Mouse (Mus musculus): ENCODE measurements around the gene Usf2.

The Usf2 gene

DNA sequence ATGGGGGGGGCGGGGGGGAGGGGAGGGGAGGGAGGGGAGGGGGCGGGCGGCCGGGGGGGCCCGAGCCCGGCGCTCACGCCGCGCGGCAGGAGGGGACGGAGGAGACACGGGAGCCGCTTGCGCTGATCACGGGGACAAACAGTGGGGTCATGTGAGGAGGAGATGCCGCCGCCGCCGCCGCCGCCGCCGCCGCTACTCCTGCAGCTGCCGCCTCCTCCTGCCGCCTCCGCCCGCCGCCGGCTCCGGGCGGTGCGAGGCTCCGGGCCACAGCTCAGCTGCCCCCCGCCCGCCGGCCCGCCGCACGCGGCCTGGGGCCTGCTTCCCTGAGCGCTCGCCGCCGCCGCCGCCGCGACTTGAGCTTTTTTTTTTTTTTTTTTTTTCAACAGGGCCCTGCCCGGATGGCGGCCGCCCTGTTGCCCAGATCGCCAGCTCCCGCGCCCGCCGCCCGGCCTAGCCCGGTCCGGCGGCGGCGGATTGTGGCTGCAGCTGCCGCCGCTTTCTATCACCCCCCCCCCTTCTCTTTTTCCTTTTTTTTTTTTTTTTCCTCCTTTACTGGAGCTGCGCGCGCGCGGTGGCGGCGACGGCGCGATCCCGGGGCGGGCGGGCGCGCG lies at the start of gene Usf2:
TSS of gene Usf2 (minus strand) at position 48 of the 611 bp plus-strand sequence.
- WGBS, result 2% methylated on average over 57 of the region's 82 CpGs

DNA sequence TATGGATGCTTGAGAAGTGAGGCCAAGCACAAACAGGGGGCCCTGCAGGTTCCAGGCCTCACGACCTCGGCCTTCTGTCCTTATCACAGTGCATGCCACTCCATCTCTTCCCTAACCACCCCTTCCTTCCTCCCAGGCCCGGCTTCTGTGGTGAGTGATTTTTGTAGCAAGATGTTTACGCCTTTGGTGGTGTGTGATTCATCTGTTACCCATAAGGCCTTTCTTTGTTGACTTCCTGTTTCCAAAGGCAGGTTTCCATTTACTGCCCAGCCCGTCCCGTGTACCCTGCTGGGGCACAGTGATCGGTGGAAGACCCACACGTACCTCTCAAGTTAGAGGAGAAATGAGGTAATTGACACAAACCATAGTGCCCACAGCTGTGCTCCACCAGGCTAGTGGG lies 46.0 kb upstream of the Usf2 start:
- WGBS, result 78% methylated on average over 8 of the region's 8 CpGs

DNA sequence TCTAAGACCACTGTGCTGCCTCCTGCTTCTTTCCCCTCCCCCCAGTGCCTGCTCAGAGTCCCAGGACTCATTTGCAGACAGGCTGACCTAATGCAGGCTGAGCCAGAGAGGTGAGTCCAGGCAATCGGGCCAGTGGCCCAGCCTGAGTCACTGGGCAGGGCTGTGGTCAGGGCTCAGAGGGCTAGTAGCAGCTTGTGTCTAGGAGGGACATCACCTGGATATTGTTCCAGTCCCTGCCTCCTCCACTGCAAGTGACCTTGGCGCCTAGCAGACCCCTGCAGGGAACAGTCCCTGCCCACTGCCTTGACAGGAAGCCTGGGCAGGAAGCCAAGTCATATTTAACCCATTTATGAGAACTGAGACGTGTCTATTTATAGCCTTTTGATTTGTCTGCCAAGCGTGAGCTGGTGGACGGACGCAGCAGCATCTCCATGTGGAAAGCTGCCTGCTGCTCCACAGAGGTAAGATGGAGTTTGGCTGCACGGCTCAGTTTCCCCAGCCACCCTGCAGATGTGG lies 44.0 kb upstream of the Usf2 start:
- WGBS, result 17% methylated on average over 7 of the region's 7 CpGs

DNA sequence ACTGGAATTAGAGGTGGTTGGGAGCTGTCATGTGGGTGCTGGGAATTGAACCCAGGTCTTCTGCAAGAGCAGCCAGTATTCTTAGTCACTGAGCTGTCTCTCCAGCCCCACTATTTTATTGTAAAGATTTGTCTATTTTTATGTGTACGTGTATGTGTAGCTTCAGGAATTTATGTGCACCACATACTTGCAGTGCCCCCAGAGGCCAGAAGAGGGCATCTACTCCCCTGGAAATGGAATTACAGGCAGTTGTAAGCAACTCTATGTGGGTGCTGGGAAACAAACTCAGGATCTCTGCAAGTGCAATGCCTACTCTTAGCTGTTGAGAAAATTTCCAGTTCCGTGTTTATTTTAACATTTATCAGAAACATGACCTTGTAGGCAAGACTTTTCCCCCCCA lies 39.9 kb upstream of the Usf2 start:
- 98% methylated on average over 2 of the region's 2 CpGs for WGBS

DNA sequence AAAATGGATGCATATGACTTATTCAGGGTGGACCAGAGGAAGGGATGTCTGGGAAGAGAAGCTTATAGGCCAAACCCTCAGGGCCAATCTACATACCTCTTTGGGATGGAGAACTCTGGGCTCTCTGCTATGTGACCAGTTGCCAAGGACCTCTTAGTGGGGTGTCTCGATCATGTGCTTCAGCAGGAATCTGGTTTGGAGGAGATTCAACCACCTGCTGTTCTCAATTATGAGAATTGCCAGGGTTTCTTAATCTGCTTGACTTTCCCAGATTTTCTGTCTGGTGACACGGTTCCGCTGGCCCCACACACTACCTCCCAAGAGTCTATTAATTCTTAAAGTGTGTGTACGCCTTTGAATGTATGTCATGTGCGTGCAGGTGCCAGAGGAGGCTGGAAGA lies 37.4 kb upstream of the Usf2 start:
- WGBS, result 72% methylated on average over 5 of the region's 5 CpGs

DNA sequence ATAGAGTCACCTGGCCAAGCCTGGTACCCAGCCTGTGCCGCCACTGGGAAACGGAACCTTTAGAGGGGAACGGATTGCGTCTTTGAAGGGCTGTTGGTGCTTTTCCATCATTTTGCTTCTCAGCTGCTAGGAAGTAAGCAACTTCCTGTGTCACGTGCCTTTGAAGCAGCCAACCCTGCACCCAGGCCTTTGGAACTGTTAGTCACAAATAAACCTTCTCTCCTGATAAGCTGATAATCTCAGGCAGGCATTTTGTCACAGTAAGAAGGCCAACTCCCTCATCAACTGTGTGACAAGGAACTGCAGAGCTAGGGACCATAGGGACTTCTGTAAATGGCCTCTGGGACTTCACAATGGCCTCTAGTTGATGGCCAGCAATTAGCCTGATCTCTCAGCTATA lies 35.5 kb upstream of the Usf2 start:
- 71% methylated on average over 5 of the region's 5 CpGs for WGBS

DNA sequence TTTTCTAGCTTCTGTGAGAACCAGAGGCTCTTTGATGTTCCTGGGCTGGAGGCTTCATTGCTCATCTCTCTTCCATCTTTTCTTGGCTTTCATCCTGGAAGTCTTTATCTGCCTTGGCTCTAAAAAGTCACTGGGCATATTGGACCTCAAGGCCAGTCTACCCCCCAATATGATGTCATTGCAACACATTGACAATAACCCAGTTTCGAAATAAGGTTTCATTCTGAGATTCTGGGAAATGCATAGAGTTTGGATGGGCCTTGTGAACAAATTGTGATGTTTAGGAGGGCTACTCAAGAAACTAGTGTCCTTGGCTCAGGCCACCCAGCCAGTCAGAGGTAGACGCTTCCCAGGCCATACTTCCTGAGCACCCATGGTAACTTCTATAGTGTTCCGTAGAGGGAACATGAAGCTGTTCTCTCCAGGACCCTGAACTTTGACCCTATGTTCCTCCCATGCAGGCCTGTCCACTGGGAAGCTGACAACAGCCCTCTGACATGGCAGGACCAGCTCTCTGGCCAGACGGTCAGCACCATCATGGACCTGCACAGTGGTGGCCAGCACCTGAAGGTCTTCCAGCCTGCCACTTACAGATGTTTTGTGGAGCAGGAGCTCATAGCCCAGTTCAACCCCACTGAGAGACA lies 32.0 kb upstream of the Usf2 start:
- WGBS, result 91% methylated on average over 4 of the region's 4 CpGs

DNA sequence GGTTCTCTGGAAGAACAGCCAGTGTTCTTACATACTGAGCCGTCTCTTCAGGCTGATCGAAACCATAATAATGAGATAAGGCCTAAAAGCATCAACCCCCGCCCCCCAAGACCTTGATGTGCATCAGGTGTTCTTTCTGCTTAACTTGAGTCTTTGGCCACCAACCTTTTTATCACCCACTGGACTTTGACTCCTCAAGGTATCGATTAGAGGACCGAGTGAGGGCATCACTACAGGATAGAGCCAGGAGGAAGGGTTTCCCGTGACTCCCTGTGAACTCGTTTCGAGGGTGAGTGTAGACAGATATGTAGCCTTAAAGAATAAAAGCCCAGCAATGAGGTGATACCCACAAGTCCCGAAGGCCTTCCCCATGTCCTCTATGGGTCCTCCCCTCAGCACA lies 28.8 kb upstream of the Usf2 start:
- 93% methylated on average over 9 of the region's 9 CpGs for WGBS

DNA sequence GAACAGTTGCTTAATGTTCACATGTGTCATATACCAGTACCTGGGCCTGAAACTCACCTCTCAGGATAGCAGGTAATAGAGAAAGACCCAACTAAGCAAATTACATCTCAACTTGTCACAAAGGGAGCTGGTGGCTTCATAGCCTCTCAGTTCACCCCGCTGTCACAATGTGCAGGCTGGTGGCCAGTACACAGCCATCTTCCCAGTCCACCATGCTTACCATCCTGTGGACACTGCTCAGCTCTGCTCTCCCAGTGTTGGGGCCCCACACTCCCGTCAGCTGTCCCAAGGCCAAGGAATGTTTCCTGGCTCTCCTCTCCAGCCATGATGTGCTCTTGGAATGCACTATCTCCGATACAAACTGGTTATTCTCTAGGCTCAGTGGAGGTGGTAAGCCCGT lies 25.1 kb upstream of the Usf2 start:
- WGBS, result 94% methylated on average over 4 of the region's 4 CpGs

DNA sequence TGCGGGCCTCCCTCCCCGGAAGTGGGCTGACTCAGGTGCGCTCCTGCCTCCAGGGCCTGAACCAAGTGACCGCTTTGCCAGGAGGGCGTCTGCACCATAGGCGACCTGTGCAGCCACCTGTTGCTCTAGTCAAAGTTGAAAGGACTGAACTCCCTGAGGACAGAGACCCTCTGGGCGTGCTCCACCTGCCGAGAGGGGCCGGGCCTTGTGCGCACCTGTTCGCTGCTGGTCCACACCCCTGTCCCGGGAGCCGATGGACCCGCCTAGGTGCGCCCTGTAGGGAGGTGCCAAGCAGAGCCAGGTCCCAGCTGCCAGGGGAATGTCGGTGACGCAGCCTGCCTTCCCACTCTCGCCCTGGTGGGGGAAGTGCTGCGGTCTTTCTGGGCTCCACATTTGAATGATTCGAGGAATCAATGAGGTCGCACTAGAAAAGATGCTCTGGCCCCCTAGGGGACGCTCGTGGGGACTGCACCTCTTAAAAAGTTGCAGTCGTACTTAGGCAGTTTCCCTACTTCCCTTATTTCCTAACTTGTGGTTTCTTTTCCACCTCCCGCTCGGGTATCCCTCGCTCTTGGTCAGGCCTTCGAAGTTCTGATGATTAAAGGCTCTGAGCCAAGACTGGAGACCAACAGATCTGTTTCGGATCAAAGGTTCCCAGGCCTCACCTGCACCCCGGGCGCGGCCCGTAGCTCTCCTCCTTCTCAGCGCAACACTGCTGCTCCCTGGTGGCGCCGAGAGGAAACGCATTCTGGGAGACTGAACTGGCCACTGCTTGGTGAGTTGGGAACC lies 17.1 kb upstream of the Usf2 start, which contains the start of gene Fam187b:
TSS of gene Fam187b (plus strand) at position 290 of the 789 bp plus-strand sequence.
- 1% methylated on average over 37 of the region's 37 CpGs for WGBS

DNA sequence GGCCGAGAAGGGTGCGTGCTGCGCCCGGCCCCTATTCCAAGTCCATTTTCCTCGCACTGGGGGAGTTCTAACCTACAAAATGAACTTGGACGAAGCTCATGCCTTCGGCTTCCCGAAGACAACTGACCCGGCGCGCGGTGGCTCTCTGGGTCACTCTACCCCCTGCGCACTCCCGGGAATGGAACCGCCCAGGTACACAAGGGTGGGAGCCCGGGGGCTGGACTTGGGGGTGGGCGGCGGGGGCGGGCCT lies 16.6 kb upstream of the Usf2 start, which contains the start of gene Lsr:
TSS of gene Lsr (minus strand) at position 214 of the 250 bp plus-strand sequence.
- whole genome bisulfite sequencing, result 3% methylated on average over 19 of the region's 19 CpGs

DNA sequence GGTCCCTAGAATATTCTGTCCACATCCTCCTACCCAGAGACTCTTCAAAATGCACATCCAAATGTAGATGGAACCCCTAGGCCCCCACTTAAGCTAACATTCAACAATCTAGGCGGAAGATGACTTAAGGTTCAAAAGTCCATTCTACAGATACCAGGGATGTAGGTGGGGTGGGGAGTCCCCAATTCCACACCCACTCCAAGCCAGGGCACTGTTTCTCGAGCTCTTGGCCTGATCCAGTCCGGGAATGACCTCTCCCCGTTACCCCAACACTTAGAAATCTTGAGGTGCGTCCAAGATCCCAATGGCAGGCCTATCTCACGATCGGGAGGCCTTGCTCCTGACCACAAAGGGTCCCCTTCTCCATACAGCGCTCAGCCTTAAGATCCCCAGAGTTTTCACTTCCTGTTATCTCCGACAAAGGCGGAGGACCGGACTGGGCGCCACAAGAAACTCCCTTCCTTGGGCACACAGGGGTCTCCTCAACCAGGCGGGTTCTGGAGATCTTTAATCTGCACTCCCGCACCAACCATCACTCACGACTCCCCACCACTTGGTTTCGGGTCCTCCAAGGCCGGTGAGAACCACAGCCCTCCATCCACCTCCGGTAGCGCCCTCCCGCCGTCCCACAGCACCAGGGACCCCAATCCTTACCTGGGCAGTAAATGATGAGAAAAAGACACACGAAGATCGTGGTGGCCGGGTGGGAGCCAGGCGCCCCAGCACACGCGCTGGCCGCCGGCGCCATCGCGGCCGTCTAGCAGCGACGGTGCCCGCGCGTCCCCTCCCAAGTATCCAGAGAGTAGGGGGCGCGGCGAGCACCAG lies 16.0 kb upstream of the Usf2 start:
- WGBS, result 27% methylated on average over 41 of the region's 41 CpGs

DNA sequence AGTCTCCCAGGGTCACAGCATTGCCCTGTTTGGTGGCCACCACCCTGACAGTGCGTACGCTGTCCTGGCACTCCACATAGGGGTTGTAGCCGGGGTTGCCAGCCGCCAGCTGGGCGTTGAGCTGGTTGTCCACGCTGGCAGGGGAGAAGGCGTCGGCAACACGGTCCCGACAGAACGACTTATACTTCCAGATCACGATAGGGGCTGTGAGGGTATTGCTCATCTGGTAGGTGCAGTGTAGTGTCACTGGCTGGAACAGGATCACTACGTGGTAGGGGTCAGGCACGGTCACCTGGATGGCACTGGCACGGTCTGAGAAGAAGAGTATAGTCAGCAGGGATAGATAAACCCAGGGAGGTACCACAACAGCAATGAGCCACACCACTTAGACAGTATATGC lies 15.3 kb upstream of the Usf2 start:
- whole genome bisulfite sequencing, result 82% methylated on average over 15 of the region's 15 CpGs

DNA sequence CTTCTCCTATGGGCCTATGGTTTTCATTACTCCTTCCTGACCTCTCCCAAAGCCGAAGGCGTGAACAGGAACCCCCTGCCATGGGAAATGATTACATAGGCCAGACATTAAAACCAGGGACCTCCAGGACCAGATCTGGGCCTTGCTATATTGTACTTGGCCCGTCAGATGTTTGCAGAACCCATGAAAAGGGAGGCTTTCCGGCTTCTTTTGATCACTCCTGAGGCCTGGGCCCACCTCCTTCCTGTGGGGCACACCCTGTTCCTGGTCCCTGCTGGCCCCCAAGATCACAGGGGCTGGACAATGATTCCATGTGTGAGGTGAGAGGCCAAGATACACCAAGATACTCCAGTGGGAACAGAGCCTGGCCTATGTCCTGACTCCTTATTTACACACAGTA lies 12.6 kb upstream of the Usf2 start:
- WGBS, result 78% methylated on average over 4 of the region's 4 CpGs

DNA sequence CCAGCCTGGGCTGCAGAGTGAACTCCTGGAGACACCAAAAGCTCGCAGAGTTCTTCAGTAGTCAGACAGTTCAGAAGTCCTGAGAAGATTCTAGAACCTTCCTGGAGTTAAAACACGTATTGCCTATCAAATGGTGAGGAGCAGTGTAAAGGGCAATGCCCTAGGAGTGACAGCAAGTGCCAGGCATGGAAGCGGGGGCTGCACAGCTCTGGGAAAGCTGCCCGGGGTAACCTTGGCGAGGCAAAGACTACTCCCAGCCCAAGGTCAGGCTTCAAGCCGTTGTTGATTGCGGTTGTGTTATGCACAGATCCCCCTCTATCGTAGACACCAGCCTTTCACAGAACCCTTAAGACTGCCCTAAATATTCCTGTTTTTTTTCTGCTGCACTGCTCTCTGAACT lies 12.0 kb upstream of the Usf2 start:
- 80% methylated on average over 8 of the region's 8 CpGs for WGBS

DNA sequence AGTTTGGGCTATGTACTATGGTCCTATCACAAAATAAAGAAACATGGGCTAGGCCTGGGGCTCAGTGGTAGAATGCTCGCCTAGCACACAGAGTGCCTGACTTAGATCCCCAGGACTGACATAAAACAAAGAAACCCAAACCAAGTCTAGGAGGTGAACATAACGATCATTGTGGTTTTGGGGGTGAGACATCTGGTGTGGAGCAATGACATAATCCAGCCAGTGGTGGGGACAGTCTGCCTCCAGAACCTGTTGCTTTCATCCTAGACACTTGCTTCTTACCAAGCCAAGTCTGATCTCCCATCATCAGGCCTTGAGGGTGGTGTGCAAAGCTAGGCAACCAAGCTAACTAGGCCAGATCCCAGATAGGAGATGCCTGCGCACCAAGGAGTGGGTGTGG lies 10.1 kb upstream of the Usf2 start:
- WGBS, result 77% methylated on average over 3 of the region's 3 CpGs

DNA sequence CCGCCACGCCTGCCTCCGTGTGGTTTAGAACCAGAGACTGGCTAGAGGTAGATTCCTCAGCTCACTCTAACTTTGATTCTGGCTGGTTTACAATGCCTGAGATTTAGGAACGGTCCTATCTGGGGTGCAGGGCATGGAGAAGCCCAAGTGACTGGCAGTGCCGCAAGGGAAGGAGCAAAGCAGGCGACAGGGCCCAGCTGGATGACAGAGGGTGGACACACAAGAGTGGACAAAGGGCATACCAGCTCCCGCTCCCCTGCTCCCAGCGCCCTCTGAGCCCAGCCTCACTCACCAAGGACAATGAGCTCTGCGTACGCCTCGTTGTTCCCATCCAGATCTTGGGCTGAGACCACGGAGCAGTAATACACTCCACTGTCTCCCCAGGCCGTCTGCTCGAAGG lies 9.1 kb upstream of the Usf2 start:
- 76% methylated on average over 14 of the region's 14 CpGs for WGBS

DNA sequence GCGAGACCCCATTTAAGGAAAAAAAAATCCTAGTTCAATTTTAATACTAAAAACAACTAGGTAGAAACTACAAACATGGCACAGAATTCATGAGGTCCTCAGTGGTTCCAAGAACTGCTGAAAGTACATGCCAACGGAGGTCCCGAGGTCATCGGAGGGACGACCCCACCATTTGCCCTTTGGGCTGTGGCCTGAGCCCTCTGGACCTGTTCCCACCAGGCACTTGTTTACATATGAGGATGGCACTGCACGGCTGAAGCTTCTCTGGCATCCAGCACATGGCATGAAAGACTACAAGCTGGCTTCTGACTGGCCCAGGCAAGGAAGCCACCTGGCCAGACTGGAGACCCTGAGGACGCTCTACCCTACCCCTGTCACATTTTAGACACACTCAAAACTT lies 7.8 kb upstream of the Usf2 start:
- WGBS, result 83% methylated on average over 7 of the region's 7 CpGs

DNA sequence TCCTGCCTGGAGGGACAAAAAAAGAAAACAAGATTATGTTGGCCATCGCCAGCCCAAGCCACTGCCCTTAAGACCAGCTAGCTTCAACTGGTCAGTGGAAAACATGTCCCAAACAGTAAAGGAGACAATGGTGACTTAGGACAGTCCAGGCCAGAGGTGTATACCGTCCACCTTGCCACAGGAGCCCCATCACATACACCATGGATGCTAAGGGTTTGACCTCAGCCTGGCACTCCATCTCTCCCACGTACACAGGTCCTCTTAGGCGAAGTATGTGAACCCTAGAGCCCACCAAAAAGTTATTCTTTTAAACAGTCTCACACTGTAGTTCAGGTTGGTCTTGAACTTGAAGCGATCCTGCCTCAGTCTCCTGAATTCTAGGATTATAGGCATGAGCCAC lies 6.3 kb upstream of the Usf2 start:
- 89% methylated on average over 5 of the region's 5 CpGs for WGBS

DNA sequence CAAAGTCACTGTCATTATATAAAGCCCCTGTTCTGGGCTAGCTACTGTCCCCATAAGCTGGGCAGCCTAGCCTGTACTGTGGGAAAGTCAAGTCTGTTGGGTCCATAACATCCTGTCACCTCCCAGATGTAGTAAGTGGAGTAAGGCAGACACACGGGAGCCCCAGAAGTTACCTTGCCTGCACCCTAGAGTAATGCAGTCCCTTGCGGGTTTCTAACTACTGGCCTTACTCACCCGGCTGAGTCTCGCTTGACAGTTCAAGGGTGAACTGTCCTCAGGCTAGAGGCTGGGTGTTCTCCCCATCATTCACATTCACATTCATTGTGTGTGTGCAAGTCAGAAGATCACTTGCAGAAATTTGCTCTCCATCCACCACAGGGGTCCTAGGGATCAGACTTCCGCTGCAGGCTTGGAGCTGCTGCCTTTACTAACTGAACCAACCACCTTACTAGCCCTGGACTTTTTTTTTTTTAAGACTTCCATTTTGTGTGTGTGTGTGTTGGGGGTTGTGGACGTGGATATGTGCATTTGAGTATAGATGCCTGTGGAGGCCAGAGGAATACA lies 3.3 kb upstream of the Usf2 start:
- WGBS, result 85% methylated on average over 6 of the region's 6 CpGs

DNA sequence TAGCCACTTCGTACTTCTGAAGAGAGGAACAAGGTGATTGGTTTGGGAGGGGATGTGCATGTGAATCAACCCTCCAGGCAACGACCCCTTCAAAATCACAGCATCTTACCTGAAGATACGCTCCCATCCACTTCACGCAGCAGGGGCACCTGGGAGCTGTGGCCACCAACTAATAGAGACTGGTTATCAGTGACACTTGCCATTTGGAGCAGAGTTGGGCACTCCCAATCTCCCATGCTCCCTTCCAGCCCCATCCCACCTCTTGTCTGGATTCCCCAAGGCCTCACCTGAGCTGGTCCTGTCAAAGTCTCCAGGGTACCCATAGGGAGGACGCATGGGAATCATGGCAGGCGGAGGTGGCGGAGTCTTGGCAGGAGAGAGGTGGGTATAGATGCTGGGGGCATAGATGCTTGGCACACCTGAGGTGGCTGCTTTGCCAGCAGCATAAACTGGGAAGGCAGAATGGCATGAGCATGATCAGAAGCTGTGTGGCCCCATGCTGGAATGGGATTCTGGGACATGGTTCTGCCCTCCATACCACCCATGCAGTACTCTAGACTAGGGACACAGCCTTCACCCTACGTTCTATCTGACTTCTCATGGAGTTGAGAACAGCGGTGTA lies 2.4 kb upstream of the Usf2 start:
- WGBS, result 97% methylated on average over 9 of the region's 9 CpGs

Data from cerebral cortex, adult 2 months (tissue).